Mouse (Mus musculus) left cerebral cortex, postnatal 10 days (tissue): ENCODE results near the gene Il2rb. TPM values are rescaled to one million over a fixed set of nuclear protein-coding genes. Genes with fewer than 3 reads are reported as not detected.

ENCODE experiments used
- DNase-seq, 2 experiments: peaks; one replicate each; pipeline ENCODE4 v3.0.0; 2021 to 2022; ENCODE audit warnings: low spot score in 2 of 2, mixed read lengths in 1 of 2; ENCODE audit errors: extremely low spot score in 1 of 2
- intact Hi-C: fragments of 180-260 bp; cut with DNase I; formaldehyde crosslinking; loops from one replicate; pipeline ENCODE4 v1.15.1; 2025
- total RNA-seq, 2 experiments: library from RNA; stranded (reverse); gene quantifications; 2 replicates each; pipeline ENCODE4 v1.2.3; 2021

Gene Il2rb
- total RNA-seq, 2 experiments from 2014 or later = 0.17 TPM; not detected in 1

DNA sequence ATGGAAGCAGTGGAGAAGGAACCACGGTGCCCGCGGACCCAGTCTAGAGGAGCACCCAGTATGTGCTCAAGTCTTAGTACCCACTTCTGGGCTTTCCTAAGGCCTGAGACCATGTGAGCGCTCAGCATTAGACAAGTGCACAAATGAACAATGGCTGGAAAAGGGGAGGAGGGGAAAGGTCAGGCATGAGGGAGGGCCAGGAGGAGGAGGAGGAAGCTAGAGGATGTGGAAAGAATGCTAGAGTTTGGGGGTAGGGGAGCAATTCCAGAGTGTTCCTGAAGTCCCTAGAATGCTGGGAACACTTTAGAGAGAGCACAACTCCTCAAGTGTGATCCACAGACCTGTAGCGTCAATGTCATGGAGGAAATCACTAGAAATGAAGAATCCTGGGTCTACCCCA, 29.1 kb upstream of the Il2rb start:
- intact Hi-C loops = no loop called here
- DNase-seq = no peak

DNA sequence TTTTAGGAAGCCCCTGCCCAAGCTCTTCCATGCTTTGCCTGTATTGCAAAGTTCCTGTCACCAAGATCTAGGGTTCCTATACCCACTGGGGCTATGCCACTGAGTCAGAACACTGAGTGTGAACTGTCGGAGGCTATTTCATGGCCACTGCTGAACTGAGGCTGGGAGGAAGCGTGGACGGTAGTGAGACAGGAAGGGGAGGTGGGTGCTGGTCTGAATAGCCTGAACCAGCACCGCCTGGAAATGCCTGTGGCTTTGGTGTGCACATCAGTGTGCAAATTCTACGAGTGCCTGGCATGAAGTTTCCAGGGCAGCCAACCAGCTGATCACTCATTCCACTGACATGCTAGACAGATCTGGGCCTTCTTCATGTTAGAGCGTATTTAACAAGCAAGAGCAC, 26.8 kb upstream of the Il2rb start:
- no peak for DNase-seq
- intact Hi-C loops = no loop called here

DNA sequence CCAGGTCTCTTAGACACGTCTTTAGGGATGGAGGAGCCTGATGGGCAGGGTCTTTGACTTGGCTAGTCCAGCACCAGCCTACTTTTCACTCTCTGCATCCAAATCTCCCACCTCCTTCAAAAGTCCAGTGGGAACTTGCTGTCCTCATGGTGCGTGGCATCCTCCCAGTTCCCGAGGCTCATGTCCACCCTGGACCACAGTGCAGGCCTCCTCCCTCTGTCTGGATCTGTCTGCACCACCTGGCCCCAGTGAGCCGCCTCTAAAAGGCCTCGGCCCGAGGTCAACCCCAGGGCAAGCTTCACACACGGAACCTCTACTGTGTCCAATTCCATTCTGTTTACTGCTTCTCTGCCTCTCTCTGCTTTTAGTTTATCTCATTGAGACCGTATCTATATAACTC, 26.3 kb upstream of the Il2rb start:
- no peak for DNase-seq
- intact Hi-C loops = no loop called here

DNA sequence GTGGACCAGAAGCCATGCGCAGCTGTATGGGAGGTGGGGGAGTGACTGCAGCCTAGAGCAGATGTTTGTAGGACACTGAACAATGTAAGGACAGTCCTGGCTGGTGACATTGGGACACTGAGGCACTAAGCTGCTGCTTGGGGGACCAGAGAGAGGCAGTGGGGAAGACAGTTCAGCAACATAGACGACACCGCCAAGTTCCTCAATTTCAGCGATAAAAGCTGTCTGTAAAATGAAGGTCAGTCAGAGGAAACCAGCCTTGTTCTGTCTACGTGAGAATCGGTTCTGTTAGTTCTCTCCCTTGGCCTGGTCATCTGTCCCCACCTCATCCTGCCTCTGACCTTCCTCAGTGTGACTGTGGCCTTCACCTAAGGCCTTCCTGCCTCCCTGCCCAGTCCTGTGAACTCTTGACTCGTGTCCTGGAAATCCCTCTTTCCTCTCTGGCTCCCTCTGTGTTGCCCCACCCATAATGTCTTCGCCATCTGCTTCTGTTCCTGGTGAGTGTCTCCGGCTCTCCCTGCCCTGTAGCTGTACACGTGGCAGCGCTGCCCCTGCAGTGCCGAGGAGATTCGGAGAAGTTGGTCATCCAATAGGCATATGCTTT, 25.1 kb upstream of the Il2rb start:
- DNase-seq = no peak
- intact Hi-C loops = no loop called here

DNA sequence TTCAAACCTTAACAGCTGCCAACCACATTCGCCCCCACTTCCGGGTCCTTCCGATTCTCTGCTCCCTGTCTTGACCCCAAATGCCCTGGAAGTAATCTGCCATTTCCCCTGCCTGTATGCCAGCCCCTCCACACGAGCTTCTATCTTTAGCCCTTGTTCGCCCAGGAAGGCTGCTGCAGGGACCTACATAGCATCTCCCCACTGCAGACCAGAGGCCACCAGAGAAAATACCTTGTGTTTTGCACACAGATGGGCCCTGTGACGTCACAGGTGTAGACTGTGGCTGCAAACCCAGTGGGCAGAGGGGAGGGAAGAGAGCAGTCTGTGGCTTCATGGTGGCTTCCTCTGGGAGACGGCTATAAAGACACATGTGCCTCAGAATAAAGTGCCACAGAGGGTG, 23.1 kb upstream of the Il2rb start:
- DNase-seq = no peak
- intact Hi-C loops = no loop called here

DNA sequence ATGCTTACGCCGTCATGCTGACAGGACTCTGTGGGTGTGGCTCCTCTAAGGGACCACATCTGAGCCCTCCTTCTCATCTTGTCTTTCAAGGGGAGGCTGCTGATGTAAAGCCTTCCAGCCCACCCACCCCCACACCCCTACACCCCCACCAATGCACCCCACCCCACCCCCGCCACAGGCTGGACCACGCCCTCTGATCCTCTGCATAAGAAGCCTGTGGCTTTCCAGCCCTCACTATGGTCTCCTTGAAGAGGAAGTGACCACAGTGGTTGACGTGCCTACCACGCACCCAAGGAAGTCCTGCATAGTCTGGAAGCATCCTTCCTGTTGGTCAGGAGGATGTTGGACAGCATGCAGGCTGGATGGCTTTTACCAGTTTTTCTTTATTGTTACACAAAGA, 20.7 kb upstream of the Il2rb start:
- no peak for DNase-seq

DNA sequence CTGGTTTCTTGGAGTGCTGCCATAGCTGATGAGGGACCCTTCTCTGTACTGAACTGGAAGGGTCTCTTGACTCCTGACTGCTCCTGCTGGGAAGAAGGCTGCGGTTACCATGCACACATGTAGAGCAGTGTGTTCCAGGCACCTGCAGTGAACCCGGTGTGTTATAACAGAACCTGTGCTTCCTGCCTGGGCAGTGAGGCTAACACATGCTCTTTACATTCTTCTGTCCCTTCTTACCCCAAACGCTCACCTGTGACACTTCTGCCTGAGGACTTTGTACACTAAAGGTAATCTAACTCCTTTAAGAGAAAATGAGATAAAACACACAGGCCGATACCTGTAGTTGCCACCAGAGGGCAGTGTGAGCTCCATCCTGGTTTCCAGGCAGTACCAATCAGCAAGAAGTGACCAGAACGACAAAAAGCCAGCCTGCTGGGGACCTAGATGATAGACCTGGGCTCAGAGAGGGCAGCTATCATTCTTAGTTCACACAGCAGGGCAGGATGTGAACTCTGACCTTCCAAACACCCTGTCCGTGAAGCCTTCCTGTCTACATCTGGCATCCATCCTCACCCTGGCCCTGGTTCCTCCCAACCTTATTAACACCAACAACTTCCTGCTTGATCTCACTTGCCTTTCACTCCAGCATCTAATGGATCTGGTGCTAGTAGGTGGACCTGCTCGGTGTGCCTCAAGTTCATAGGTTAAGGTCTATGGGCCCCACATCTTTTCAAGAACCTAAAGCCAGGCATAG, 19.5 kb upstream of the Il2rb start:
- intact Hi-C loops = loop anchor here (5.0 kb wide), 1 partner anchor 68 kb away; no protein-coding TSS in a partner anchor
- peak; percentile 73 to 74 for DNase-seq

More for the DNA sequence above, 20.7 kb upstream of the Il2rb start:
- intact Hi-C loops = no loop called here

DNA sequence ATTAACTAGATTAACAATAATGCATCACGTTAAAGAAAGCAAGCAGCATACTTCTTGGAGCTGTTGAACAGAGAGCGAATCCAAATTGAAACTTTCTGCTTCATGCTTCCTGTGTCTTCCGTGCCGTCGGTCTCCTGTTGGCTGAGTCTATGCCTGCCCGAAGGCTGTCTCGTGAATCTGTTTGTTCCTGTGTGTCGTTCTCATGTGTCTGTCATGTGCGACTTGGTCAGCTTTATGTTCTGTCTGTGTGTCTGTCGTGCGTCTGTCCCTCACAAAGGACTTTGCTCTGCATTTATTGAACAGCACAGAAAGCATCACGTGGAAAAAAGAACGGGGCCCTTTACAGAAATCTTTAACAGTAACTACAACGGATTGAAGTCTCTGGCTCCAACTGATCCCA, 17.9 kb upstream of the Il2rb start:
- no peak for DNase-seq
- intact Hi-C loops = loop anchor here (5.0 kb wide), 1 partner anchor 69 kb away; no protein-coding TSS in a partner anchor

DNA sequence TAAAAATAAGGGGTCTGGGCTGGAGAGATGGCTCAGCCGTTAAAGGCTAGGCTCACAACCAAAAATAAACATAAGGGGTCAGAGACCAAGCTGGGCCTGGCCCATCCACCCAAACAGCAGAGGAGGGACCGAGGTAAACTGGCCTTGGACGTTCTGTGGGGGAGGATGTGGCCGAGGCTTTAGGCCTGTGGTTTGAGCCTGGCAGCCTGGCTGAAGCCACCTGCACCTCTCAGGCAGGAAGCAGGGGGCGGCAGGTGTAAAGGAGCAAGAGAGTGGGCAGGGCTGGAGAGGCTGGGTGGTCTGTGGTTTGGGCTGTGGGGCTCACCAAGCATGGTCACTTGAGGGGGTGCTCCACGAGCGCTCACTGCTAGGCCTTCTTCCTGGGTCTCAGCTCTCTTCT, 16.9 kb upstream of the Il2rb start:
- no peak for DNase-seq
- intact Hi-C loops = loop anchor here (5.0 kb wide), 1 partner anchor 70 kb away; no protein-coding TSS in a partner anchor

DNA sequence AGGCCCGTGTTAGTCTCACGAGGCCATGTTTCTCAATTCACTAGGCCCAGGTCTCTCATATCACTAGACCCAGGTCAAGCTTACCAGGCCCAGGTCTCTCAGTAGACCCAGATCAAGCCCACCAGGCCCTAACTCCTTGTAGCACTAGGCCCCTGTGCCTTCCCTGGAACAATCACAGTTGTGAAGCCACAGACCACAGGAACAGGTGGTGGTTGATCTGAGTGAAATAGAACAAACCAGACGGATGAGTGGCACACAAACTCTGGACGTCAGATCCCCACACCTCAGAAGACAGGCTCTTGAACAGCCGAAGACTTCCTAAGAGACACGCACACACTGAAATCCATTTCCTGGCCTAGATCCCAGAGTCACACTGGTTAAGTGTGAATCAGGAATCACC, 15.7 kb upstream of the Il2rb start:
- intact Hi-C loops = loop anchor here (5.0 kb wide), 1 partner anchor 72 kb away; no protein-coding TSS in a partner anchor

DNA sequence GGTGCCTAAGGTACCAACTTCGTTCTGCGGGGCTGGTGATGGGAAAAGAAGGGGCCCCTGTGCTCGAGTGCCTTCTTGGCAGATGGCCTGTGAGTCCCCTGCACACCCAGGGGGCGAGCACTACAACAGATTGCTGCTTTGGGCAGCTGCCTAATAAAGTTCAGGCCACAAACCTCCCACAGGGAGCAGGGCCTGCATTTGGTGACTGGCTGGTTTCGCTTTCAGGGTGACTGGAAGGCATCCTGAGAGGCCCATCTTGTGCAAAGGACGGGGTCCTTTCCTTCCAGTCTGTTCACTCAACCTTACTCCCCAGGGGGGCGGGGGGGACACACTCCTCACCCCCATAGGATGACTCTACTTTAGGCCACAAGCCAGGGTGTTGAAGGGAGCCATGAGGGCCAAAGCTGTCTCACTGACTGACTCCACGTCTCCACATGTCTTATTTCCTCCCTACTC, 15.1 kb upstream of the Il2rb start:
- intact Hi-C loops = loop anchor here (5.0 kb wide), 1 partner anchor 72 kb away; no protein-coding TSS in a partner anchor
- no peak for DNase-seq

More for the DNA sequence above, 15.7 kb upstream of the Il2rb start:
- no peak for DNase-seq

DNA sequence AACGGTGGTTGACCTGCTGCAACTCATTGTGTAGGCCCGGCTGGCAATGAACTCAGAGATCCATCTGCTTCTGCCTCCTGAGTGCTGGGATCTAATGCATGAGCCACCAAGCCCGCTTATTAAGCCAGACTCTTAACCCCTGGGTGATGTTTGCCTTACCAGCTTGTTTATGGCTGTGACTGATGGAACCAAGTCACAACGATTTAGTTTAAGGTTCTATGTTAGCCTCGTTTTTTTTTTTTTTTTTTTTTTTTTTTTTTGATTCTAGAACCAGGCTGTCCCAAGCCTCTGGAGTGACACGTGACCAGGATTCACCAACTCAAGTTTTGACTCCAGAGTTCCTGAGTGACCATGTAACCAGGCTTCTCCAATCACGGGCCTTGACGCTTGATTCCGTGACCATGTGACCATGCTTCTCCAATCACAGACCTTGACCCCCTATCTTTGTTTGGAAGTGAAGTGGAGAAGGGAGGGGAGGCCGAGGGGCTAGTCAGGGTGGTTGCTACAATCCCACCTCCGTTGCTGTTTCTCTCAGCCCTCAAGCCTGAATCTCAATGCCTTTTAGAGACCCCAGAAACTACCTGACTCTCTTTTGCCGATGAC, 14.3 kb upstream of the Il2rb start:
- DNase-seq = no peak
- intact Hi-C loops = no loop called here

DNA sequence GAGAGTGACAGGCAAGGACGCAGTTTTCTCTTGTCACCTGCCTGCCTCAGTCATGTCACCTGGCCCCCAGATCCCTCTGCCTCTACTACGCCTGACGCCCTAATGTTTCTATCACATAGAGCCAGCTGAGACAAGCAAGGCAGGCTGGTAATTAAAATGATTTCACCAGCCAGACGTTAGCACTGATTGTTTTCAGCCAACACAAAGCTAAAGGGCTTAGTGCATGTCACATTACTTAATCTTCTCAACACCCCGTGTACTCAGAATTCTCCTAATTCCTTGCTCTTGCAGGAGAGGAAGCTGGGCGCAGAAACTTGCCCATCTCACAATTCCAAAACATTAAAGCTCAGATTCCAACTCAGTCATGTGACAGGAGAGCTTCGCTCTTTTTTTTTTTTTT, 13.4 kb upstream of the Il2rb start:
- intact Hi-C loops = no loop called here

DNA sequence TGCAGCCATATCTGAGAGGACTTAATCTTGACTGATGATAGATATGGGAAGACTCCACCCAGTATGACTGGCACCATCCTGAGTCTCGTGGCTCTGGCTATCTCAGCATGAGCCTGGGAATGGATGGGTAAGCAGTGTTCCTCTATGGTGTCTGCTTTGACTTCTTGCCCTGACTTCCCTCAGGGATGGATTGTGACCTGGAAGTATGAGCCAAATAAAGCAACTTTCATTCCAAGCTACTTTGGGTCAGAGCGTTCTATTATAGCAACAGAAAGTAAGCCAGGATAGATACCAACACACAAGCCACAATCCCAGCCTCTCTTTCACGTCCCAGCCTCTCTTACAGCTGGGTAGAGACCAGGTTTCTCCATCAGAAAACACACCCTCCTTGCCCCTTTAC, 10.5 kb upstream of the Il2rb start:
- DNase-seq = no peak
- intact Hi-C loops = no loop called here

More for the DNA sequence above, 13.4 kb upstream of the Il2rb start:
- no peak for DNase-seq

DNA sequence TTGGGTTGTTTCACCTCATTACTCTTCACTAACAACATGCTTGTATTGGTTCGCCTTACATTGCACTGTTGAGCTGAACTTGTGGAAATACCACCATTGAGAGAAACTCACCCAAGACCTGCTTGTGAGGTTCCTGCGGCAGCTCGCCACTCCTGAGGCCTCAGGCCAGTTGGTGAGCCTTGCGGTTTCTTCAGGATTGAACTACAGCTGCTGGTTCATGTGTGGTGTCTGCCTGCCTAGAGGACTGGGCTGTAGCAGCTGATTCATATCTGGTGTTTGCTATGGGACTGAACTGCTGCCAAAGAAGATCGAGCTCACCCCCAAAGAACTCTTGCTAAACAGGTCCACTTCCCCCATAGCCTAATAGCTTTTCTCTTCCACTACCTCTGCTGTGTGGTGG, 9.7 kb upstream of the Il2rb start:
- no peak for DNase-seq
- intact Hi-C loops = loop anchor here (5.0 kb wide), 1 partner anchor 38 kb away; the partner anchor contains the start of gene Tmprss6

DNA sequence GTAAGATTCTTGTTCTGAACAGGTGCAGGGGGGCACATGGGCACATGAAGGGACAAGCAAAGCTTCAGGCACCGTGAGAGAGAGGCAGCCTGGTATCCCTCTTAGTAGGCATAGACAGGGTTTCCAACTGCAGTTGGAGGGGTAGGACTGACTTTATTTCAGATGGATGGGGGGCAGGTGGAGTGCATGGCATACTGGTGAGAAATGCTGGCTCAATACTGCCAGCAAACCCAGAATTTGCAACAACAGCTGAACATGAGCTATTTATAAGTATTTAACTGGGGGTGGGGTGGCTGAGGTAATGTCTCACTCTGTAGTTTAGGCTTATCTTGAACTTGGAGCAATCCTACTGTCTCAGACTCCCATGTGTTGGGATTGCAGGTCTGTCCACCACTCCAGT, 8.9 kb upstream of the Il2rb start:
- no peak for DNase-seq
- intact Hi-C loops = loop anchor here (5.0 kb wide), 1 partner anchor 37 kb away; the partner anchor contains the start of gene Tmprss6

DNA sequence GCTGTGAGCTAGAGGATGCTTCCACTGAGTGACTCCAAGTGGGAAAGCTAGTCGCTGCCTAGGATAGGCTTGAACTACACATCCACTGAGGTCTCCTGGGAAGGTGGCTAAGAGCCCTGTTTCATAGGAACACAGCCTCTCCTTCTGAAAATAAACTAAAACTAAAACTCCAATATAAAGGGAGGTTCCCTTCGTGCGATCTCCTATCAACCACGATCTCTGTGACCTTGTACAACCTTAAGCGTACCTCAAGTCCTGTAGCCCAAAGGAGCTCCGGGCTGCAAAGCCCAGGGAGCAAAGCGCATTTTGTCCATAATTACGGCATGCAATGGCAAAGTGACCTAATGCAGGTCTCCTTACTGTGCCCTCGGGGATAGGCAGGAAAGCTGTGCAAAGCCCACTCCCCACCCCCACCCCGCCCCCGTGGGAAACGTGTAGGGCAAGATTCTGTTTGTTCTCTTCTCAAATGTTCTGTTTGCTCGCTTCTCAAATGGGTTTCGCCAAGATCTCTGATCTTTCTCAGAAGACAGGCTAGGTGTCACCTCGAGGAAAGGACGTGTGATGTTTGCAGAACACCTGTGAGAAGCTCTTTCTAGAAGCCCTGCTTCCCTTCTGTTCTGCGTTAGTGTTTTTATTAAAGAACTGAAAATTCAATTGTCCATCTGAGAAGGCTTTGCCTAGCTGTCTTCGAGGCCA, 7.5 kb upstream of the Il2rb start:
- DNase-seq = no peak
- intact Hi-C loops = loop anchor here (5.0 kb wide), 1 partner anchor 35 kb away; the partner anchor contains the start of gene Tmprss6

DNA sequence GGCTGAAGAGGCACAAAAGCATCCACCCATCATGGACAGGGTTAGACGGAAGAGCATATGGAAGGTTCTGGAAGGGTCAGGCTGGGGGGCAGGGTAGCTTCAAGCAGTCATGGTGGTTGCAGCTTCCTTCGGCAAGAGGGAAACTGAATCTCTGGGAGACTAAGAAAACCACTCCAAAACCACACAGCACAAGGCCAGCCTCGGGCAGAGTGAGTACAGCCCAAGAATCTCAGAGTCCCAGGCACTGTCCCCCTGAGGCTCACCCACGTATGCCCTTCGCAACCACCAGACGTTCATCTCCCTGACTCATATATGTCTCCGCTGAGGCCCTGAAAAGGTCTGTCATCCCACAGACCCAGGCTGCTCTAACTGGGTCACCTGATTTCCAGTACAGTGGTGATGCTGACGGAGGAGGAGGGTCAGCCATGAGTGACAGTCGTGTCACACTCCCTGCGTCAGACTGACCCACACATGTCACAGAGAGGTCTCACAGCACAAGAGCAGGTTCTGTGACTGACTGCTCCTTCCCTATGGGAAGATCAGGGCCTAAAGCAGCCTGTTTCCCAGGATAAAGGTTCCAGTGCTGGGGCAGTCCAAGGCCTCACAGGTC, 1.6 kb downstream of the Il2rb start:
- intact Hi-C loops = no loop called here
- DNase-seq = no peak

DNA sequence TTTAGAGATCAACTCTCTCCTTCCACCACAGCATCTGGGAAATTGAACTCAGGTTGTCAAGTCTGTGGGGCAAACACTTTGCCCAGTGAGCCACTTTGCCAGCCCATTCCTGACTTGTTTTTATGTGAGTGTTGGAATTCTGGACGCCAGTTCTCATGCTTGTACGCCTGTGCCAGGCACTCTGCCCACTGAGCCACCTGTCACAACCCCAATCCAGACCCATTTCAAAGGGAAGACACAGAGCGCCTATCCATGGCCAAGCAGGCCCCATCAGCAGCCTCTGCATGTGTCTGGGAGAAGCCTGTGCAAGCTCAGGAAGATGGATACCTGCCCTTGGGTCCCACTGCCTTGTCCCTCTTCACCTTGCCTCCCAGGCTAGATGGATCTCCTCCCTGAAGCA, 3.8 kb downstream of the Il2rb start:
- no peak for DNase-seq
- intact Hi-C loops = no loop called here
